Mouse (Mus musculus) brain, embryonic 14.5 days (tissue): Measurements from ENCODE around the gene Prr3.

Experiments
- CTCF ChIP-seq: fragments of 200-500 bp; IDR thresholded peaks from 2 replicates; pipeline ENCODE4 v1.5.1; 2012; ENCODE audit warnings: inconsistent platforms, mild to moderate bottlenecking, moderate library complexity, borderline replicate concordance; ENCODE audit not compliant: insufficient read depth, insufficient read length; ENCODE audit errors: extremely low read depth
- POLR2A ChIP-seq: fragments of 200-500 bp; IDR thresholded peaks from 2 replicates; pipeline ENCODE4 v1.6.1; 2012; ENCODE audit warnings: mild to moderate bottlenecking, inconsistent platforms, borderline replicate concordance; ENCODE audit not compliant: poor library complexity, insufficient read depth, insufficient read length, severe bottlenecking; ENCODE audit errors: extremely low read depth

DNA sequence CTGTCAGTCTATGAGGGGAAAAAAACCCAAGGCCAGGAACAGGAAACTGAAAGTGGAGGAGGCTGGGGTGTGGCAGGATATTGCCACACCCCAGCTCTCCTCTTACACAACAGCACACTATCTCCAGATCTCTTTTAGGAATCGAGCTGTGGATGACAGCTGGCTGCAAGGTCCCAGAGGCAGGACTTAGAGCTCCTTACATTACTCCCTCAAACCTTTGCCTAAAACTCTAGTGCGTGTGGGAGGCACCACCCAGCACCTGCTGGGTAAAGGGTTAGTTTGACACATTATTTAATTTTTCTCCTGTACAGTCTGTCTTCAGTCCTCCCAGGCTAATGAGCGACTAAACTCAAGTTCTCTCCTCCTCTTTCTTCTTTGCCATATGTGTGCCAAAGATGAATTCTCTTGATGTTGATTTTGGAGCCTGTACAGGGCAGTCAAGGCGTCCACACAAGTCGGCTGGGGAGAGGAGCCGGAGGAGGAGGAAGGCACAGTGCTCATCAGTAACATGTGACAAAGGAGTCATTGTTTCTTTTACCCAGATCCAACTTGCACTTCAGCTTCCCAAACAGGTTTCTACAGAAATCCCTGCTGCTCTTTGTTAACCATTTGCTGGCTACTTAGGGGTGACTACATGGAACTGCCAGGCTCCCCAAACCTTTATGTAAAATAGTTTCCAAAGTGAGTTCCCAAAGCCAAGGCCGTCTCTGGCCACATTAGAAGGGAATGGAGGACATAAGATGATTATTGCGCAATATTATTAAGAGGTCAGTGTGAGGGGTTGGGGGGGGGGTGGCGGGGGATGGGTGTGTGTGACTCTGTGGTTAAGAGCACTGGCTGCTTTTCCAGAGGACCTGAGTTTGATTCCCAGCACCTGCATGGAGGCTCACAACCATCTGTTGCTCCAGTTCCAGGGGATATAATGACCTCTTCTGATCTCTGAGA, 43.9 kb upstream of the Prr3 start:
- TF ChIP-seq POLR2A (no peak), CTCF (no peak)
